8 mouse cellular contexts compared by ENCODE assay signal in genomic region chr11:62604123-62604706, GRCm38 (mm10). TPM values are rescaled to one million over a fixed set of nuclear protein-coding genes. Genes with fewer than 3 reads are reported as not detected.
DNase-seq lines count a peak whose midpoint lies in the region; ATAC-seq and TF ChIP-seq lines count a peak whose summit lies in the region.

No protein-coding gene starts in this region.

- peaks cover 48% of the 10 kb centered on the region for H3K36me3 ChIP-seq in embryonic facial prominence, embryonic 12.5 days
- peaks cover 25% of the 10 kb centered on the region for H3K36me3 ChIP-seq in intestine, embryonic 15.5 days
- H3K36me3 ChIP-seq in neural tube, embryonic 12.5 days = peaks cover 54% of the 10 kb centered on the region

- peak overlapping the region; percentile 82 for H3K4me3 ChIP-seq in layer of hippocampus, adult 2 months
- peak overlapping the region; percentile 95 for H3K4me3 ChIP-seq in embryonic facial prominence, embryonic 12.5 days
- peak overlapping the region; percentile 68 for H3K4me3 ChIP-seq in intestine, embryonic 15.5 days (replicated peaks)
- peak overlapping the region; percentile 66 for H3K4me3 ChIP-seq in neural tube, embryonic 12.5 days

- peaks cover 28% of the 10 kb centered on the region for H3K4me1 ChIP-seq in embryonic facial prominence, embryonic 12.5 days
- H3K4me1 ChIP-seq in intestine, embryonic 15.5 days (replicated peaks) = peaks cover 18% of the 10 kb centered on the region
- H3K4me1 ChIP-seq in neural tube, embryonic 12.5 days = peaks cover 28% of the 10 kb centered on the region

- no peak for DNase-seq in layer of hippocampus, adult 2 months (ENCODE audit: low spot score in 2 of 2)
- DNase-seq in layer of hippocampus, postnatal 25 days (ENCODE audit: extremely low spot score in 1 of 2, low spot score in 1 of 2) = no peak
- DNase-seq in cerebellum, adult 11 months = no peak
- no peak for DNase-seq in thymus, postnatal 4 days

- no peak for ATAC-seq in embryonic facial prominence, embryonic 12.5 days (ENCODE audit: insufficient number of reproducible peaks, insufficient read depth, low FRiP score, low TSS enrichment)
- ATAC-seq in intestine, embryonic 15.5 days = no peak
- no peak for ATAC-seq in neural tube, embryonic 12.5 days (ENCODE audit: low FRiP score, low read depth)
- ATAC-seq in CD4-positive, CD25-positive, alpha-beta regulatory T cell, adult 4 months = no peak

- no peaks in the 10 kb centered on the region for H3K9me3 ChIP-seq in embryonic facial prominence, embryonic 12.5 days
- H3K9me3 ChIP-seq in intestine, embryonic 15.5 days = no peaks in the 10 kb centered on the region
- no peaks in the 10 kb centered on the region for H3K9me3 ChIP-seq in neural tube, embryonic 12.5 days

- peak overlapping the region; percentile 97 for H3K9ac ChIP-seq in embryonic facial prominence, embryonic 12.5 days
- H3K9ac ChIP-seq in intestine, embryonic 15.5 days = peak overlapping the region; percentile 96
- peak overlapping the region; percentile 81 for H3K9ac ChIP-seq in neural tube, embryonic 12.5 days

- WGBS in embryonic facial prominence, embryonic 12.5 days = 12% methylated on average over 5 of the region's 5 CpGs
- 16% methylated on average over 5 of the region's 5 CpGs for WGBS in intestine, embryonic 15.5 days
- 13% methylated on average over 5 of the region's 5 CpGs for WGBS in neural tube, embryonic 12.5 days

- no peak for TF ChIP-seq CTCF in layer of hippocampus, adult 2 months (conservative IDR thresholded peaks at IDR 0.05)

- no peak overlapping the region for H3K27ac ChIP-seq in layer of hippocampus, adult 2 months
- peak overlapping the region; percentile 95; the same call in 1 of the 2 replicates for H3K27ac ChIP-seq in embryonic facial prominence, embryonic 12.5 days
- peak overlapping the region; percentile 92 for H3K27ac ChIP-seq in intestine, embryonic 15.5 days
- no peak overlapping the region for H3K27ac ChIP-seq in neural tube, embryonic 12.5 days

- H3K4me2 ChIP-seq in embryonic facial prominence, embryonic 12.5 days (replicated peaks) = peak overlapping the region; percentile 81
- peak overlapping the region; percentile 68 for H3K4me2 ChIP-seq in intestine, embryonic 15.5 days (replicated peaks)
- H3K4me2 ChIP-seq in neural tube, embryonic 12.5 days (replicated peaks) = peak overlapping the region; percentile 89

- no peaks in the 10 kb centered on the region for H3K27me3 ChIP-seq in embryonic facial prominence, embryonic 12.5 days
- H3K27me3 ChIP-seq in intestine, embryonic 15.5 days (replicated peaks) = no peaks in the 10 kb centered on the region
- no peaks in the 10 kb centered on the region for H3K27me3 ChIP-seq in neural tube, embryonic 12.5 days (replicated peaks)

RNA-seq across cellular contexts. Expression of gene Trpv2, which starts 29.9 kb away (rescaled TPM):
- total RNA-seq in layer of hippocampus, adult 2 months (2021) = 10 to 100 TPM; 12.8 to 14.0 TPM
- 10 to 100 TPM; 14.3 to 16.0 TPM for total RNA-seq in layer of hippocampus, postnatal 25 days (2021)
- polyA plus RNA-seq in embryonic facial prominence, embryonic 12.5 days (2016; fragmentation: Nextera tagmentation; extraction: Ambion mirVana) = 4.5 and 5.9 TPM in 2 replicates
- 10.0 and 10.7 TPM in 2 replicates for polyA plus RNA-seq in intestine, embryonic 15.5 days (2015; fragmentation: Nextera tagmentation; extraction: Ambion mirVana)
- 16.0 and 18.0 TPM in 2 replicates for polyA plus RNA-seq in neural tube, embryonic 12.5 days (2016; fragmentation: Nextera tagmentation; extraction: Ambion mirVana)
- 10 to 100 TPM; 65.8 to 93.5 TPM for polyA plus RNA-seq in CD4-positive, CD25-positive, alpha-beta regulatory T cell, adult 4 months (2017; shearing (Covaris generic))

RNA-seq across cellular contexts. Expression of gene Lrrc75a, which starts 44.1 kb away (rescaled TPM):
- 1 to 10 TPM; 7.3 to 7.6 TPM for total RNA-seq in layer of hippocampus, adult 2 months (2021)
- total RNA-seq in layer of hippocampus, postnatal 25 days (2021) = 1 to 10 TPM; 8.1 to 9.9 TPM
- polyA plus RNA-seq in embryonic facial prominence, embryonic 12.5 days (2016; fragmentation: Nextera tagmentation; extraction: Ambion mirVana) = 22.6 and 24.4 TPM in 2 replicates
- 17.3 and 20.9 TPM in 2 replicates for polyA plus RNA-seq in intestine, embryonic 15.5 days (2015; fragmentation: Nextera tagmentation; extraction: Ambion mirVana)
- 14.2 and 15.9 TPM in 2 replicates for polyA plus RNA-seq in neural tube, embryonic 12.5 days (2016; fragmentation: Nextera tagmentation; extraction: Ambion mirVana)
- polyA plus RNA-seq in CD4-positive, CD25-positive, alpha-beta regulatory T cell, adult 4 months (2017; shearing (Covaris generic)) = 1 to 10 TPM; 1.9 to 4.6 TPM

RNA-seq across cellular contexts. Expression of gene Mmgt2, which starts 44.2 kb away (rescaled TPM):
- total RNA-seq in layer of hippocampus, adult 2 months (2021) = 10 to 100 TPM; 15.8 to 16.5 TPM
- total RNA-seq in layer of hippocampus, postnatal 25 days (2021) = 10 to 100 TPM; 16.5 to 17.9 TPM
- 59.4 and 62.3 TPM in 2 replicates for polyA plus RNA-seq in embryonic facial prominence, embryonic 12.5 days (2016; fragmentation: Nextera tagmentation; extraction: Ambion mirVana)
- polyA plus RNA-seq in intestine, embryonic 15.5 days (2015; fragmentation: Nextera tagmentation; extraction: Ambion mirVana) = 71.8 and 72.4 TPM in 2 replicates
- 30.8 and 34.7 TPM in 2 replicates for polyA plus RNA-seq in neural tube, embryonic 12.5 days (2016; fragmentation: Nextera tagmentation; extraction: Ambion mirVana)
- 10 to 100 TPM; 42.9 to 59.1 TPM for polyA plus RNA-seq in CD4-positive, CD25-positive, alpha-beta regulatory T cell, adult 4 months (2017; shearing (Covaris generic))

RNA-seq across cellular contexts. Expression of gene Ubb, which starts 53.2 kb away (rescaled TPM):
- total RNA-seq in layer of hippocampus, adult 2 months (2021) = 1,000 to 10,000 TPM; 1,708 to 1,866 TPM
- 1,000 to 10,000 TPM; 1,687 to 1,997 TPM for total RNA-seq in layer of hippocampus, postnatal 25 days (2021)
- polyA plus RNA-seq in embryonic facial prominence, embryonic 12.5 days (2016; fragmentation: Nextera tagmentation; extraction: Ambion mirVana) = 3,442 and 3,474 TPM in 2 replicates
- 2,561 and 2,687 TPM in 2 replicates for polyA plus RNA-seq in intestine, embryonic 15.5 days (2015; fragmentation: Nextera tagmentation; extraction: Ambion mirVana)
- polyA plus RNA-seq in neural tube, embryonic 12.5 days (2016; fragmentation: Nextera tagmentation; extraction: Ambion mirVana) = 3,967 and 4,014 TPM in 2 replicates
- 1,000 to 10,000 TPM; 5,826 to 7,831 TPM for polyA plus RNA-seq in CD4-positive, CD25-positive, alpha-beta regulatory T cell, adult 4 months (2017; shearing (Covaris generic))

Comparison
In these comparisons a context has a peak if more than half of its experiments do, and no peak if none do; other contexts are left out.
1. H3K27ac ChIP-seq: peak in embryonic facial prominence, embryonic 12.5 days (single experiment) and intestine, embryonic 15.5 days (single experiment); none in layer of hippocampus, adult 2 months (single experiment) and neural tube, embryonic 12.5 days (single experiment).
2. Peak in every context shown above with its lines, with median percentiles within 50 percentile points of each other: H3K4me3 ChIP-seq, H3K4me2 ChIP-seq and H3K9ac ChIP-seq.